Mouse (Mus musculus) olfactory bulb, adult 2 months (tissue): Measurements from ENCODE around the gene Ampd2. TPM values are rescaled to one million over a fixed set of nuclear protein-coding genes. Genes with fewer than 3 reads are reported as not detected.

Source experiments
- H3K27ac ChIP-seq: fragments of 200-500 bp; 2 replicates; pipeline ENCODE4 v1.5.1; 2012; ENCODE audit warnings: low read depth, low read length; ENCODE audit not compliant: insufficient read depth
- H3K4me1 ChIP-seq: fragments of 200-500 bp; 2 replicates; pipeline ENCODE4 v1.6.1; 2012; ENCODE audit warnings: low read length; ENCODE audit not compliant: control insufficient read depth, insufficient read depth
- H3K4me3 ChIP-seq: fragments of 200-500 bp; 2 replicates; pipeline ENCODE4 v1.5.1; 2012; ENCODE audit warnings: mild to moderate bottlenecking, low read depth, low read length, moderate library complexity; ENCODE audit not compliant: insufficient read depth
- CTCF ChIP-seq: fragments of 200-500 bp; IDR thresholded peaks from 2 replicates; pipeline ENCODE4 v1.5.1; 2012; ENCODE audit warnings: low read depth, mild to moderate bottlenecking, low read length, moderate library complexity; ENCODE audit not compliant: insufficient read depth
- POLR2A ChIP-seq: fragments of 200-500 bp; IDR thresholded peaks from 2 replicates; pipeline ENCODE4 v1.6.1; 2012; ENCODE audit warnings: mild to moderate bottlenecking, low read depth, low read length, moderate library complexity; ENCODE audit not compliant: insufficient read depth
- WGBS: fragments of 180-500 bp; shearing (Covaris S2); methylation state at CpG from one replicate; pipeline ENCODE4 v1.1.7; 2018; 5-methylcytosine and 5-hydroxymethylcytosine counted together
- polyA plus RNA-seq: library from polyadenylated mRNA; stranded (reverse); fragments of >200 nt; gene quantifications from 2 replicates; pipeline ENCODE4 v1.2.4, GENCODE M21; 2012; ENCODE audit warnings: low replicate concordance; ENCODE audit not compliant: missing spikeins, insufficient read depth, insufficient read length

Gene Ampd2
- polyA plus RNA-seq, 1 experiment, result not detected

DNA sequence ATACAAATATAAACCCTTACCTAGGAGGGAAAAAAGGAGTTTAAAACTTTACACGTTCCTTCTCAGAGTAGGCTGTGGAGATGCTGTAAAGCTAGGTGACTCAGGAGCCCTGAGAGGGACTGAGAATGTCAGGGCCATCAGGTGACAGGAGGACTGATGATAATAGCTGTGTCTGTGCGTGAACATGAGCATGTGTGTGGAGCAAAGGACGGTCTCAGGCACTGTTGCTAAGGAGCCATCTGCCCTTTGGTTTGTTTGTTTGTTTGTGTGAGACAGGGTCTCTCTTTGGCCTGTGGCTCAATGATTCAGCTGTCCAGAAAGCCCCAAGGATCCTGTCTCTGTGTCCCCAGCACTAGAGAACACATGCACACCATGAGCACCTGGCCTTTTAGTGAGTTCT, 34.6 kb upstream of the Ampd2 start:
- Histone ChIP-seq H3K27ac (no peak overlapping the region), H3K4me1 (no peaks in the 10 kb centered on the region), H3K4me3 (no peak overlapping the region)
- 63% methylated on average over 3 of the region's 3 CpGs for WGBS
- TF ChIP-seq CTCF, result no peak
- TF ChIP-seq POLR2A, result no peak

DNA sequence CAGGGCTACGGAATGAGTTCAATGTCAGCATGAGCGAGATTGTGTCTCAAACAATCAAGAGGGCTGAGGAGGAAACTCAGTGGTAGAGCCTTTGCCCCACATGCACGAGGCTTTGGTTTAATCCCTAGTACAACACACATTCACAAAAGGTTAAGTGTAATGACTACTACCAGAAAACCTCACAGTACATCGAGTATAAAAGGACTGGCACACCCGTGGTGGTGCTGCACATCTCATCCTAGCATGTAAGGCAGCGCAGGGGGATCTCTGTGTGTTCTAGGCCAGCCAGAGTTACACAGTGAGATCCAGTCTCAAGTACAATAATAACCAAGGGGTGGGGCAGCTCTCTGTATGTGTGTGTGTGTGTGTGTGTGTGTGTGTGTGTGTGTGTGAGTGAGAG, 31.0 kb upstream of the Ampd2 start:
- TF ChIP-seq POLR2A (no peak), CTCF (no peak)
- 82% methylated on average over 6 of the region's 6 CpGs for WGBS
- peaks cover 2% of the 10 kb centered on the region; the same call in 1 of the 2 replicates for H3K4me1 ChIP-seq
- no peak overlapping the region for H3K27ac ChIP-seq
- no peak overlapping the region for H3K4me3 ChIP-seq

DNA sequence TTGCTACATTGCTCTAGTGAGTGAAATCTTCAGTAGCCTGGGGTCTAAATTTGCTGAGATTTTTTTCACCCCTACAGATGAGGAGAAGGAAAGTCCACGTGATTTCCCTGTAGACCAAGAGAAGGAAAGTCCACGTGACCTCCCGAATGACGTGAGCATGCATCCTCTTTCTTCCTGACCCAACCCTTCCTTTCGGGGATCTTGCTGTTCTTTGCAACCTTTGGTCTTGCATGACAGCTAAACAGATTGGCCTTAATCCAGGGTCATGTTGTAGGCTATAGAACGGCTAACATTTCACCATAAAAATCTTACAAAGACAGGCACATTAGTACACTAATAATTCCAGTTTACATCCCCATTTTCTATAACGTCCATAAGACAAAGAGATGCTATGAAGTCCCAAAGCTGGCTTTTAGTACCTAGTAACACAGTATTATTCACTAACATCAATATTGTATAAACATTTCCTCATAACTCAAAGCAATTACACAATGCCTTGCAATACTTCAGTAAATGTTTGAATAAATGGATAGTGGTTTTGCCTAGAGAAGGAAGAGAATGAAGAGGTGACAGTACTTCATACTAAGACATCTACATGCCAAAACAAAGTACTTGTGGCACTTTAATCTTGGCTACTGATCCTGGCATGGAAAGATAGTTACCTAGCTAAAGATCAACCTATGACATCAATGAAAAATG, 27.3 kb upstream of the Ampd2 start:
- peaks cover 2% of the 10 kb centered on the region; the same call in 1 of the 2 replicates for H3K4me1 ChIP-seq
- no peak for TF ChIP-seq CTCF
- TF ChIP-seq POLR2A, result no peak
- 85% methylated on average over 7 of the region's 7 CpGs for WGBS
- no peak overlapping the region for H3K27ac ChIP-seq
- H3K4me3 ChIP-seq, result no peak overlapping the region

DNA sequence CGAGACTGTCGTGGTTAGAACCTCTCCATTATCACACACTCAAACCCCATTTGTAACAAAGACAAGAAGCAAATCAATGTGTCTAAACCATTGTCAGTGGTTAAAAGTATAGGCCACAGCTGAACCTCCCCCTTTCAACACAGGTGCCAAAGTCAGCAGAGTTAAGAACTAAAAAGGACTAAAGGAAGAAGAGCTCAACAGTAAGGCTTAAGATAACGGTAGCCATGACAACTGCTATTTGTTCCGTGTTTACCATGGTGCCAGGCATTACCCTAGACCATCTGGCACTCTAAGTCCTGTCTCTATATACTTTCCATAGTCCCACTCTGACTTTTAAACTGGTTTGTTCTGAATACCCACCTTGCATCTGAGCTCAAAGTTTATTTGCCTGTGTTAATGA, 26.2 kb upstream of the Ampd2 start:
- Histone ChIP-seq H3K4me1 (peaks cover 2% of the 10 kb centered on the region; the same call in 1 of the 2 replicates), H3K4me3 (no peak overlapping the region), H3K27ac (no peak overlapping the region)
- 41% methylated on average over 4 of the region's 4 CpGs for WGBS
- TF ChIP-seq POLR2A, result no peak
- TF ChIP-seq CTCF, result no peak

DNA sequence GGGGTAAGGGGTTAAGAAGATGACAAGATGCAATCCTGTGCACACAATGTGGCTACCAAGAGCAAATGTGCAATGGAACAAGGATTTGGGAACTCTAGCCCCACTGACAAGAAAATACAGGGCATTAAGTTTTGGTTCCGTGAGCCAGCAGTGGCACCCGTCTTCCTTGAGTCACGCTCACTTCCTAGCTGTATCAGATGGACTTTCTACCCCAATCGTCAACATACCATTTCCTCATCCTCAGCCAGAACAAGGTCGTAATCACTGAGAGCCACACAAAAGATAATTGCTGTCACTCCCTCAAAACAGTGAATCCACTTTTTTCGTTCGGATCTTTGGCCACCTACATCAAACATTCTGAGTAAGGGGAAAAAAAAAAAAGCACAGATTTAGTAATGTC, 25.8 kb upstream of the Ampd2 start:
- TF ChIP-seq CTCF (no peak), POLR2A (no peak)
- WGBS, result 42% methylated on average over 7 of the region's 7 CpGs
- Histone ChIP-seq H3K27ac (no peak overlapping the region), H3K4me1 (peaks cover 2% of the 10 kb centered on the region; the same call in 1 of the 2 replicates), H3K4me3 (no peak overlapping the region)

DNA sequence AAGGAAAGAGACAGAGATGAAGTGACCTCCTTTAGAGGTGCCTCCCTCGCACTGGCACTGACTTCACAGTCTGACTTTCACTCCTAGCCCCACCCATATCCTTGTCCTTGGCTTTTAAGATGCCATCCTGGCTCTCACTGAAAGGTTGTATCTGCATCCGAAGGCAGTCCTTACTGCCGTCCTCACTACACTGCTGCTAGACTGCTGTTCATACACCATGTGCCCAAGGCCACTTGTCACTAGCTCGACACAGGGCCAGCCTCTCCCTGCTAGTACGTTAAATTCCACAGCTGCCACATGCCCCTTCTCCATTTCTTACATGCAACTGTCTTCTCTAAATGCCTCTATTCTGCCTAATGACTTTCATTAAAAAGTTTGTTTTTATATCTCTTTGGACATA, 24.9 kb upstream of the Ampd2 start:
- H3K4me3 ChIP-seq, result no peak overlapping the region
- no peak for TF ChIP-seq POLR2A
- TF ChIP-seq CTCF, result no peak
- WGBS, result 77% methylated on average over 5 of the region's 5 CpGs
- no peak overlapping the region; the same call in 1 of the 2 replicates for H3K27ac ChIP-seq
- peaks cover 2% of the 10 kb centered on the region; the same call in 1 of the 2 replicates for H3K4me1 ChIP-seq

DNA sequence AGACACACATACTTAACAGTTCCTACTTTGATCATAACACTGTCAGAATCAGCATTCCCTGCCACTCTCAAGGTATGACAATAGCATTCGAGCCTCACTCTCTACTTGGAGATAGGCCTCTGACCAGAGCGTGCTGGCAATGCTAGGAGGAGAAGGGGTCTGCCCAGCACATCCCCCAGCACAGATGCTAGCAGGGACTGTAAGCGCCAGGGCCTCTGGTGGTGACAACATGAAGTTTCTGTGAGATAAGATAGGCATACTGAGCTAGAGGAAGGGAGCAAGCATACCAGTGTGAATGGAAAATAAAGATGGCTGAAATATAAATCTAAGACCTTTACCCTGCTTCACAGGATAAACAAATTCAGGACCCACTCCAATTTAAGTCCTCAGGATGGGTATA, 18.8 kb upstream of the Ampd2 start:
- 90% methylated on average over 3 of the region's 3 CpGs for WGBS
- Histone ChIP-seq H3K4me3 (no peak overlapping the region), H3K27ac (no peak overlapping the region), H3K4me1 (peaks cover 13% of the 10 kb centered on the region)
- no peak for TF ChIP-seq CTCF
- TF ChIP-seq POLR2A, result no peak

DNA sequence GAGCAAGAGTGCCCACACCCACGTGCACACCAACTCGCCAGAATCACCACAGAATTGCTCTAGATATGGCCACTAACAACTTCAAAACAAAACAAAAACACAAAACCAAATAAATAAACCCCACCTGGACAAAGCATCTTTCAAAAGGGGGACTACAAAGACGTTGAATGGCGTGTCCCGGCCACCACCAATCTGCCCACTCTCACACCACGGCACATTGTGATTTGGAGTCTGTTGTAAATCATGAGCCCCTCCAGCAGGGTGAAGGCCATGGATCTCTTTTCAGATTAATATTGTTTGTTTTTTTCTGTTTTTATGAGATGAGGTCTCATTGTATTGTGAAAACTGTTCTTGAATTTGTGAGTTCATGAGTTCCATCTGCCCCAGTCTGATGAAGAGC, 15.6 kb upstream of the Ampd2 start:
- H3K4me3 ChIP-seq, result no peak overlapping the region
- 23% methylated on average over 6 of the region's 6 CpGs for WGBS
- no peak for TF ChIP-seq POLR2A
- TF ChIP-seq CTCF, result no peak

DNA sequence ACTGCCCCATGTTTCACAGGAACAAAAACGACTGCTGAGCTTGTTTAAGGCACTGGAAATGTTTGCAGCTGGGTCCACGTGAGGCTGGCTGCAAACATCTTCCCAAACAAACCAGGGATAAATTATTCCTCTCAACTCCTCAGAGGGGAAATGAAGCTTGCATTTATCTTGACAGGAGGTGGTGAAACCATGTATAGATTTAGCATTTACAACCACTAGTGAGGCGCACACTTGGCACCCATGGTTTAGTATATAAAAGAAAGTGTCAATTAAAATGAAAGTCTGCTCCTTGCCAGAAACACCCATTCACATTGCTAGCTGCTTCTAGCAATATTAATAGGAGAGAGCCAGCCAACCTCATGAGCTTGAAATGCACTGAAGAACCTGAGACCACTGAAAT, 15.1 kb upstream of the Ampd2 start:
- no peak for TF ChIP-seq POLR2A
- TF ChIP-seq CTCF, result no peak
- 13% methylated on average over 3 of the region's 3 CpGs for WGBS
- no peak overlapping the region for H3K4me3 ChIP-seq
- peak overlapping the region; percentile 95 for H3K27ac ChIP-seq
- peaks cover 15% of the 10 kb centered on the region for H3K4me1 ChIP-seq

More for the DNA sequence above, 15.6 kb upstream of the Ampd2 start:
- peaks cover 15% of the 10 kb centered on the region for H3K4me1 ChIP-seq
- H3K27ac ChIP-seq, result peak overlapping the region; percentile 95
